Mouse (Mus musculus) layer of hippocampus, postnatal 14 days (tissue): ENCODE measurements at regions not wholly inside any gene's neighbourhood (a gene's known extent, or its start where the extent isn't known, plus 50 kb on each side); places are given as distances from the start of the nearest gene placed in this dataset.
"Not testable (repeated sequence)": the region's sequence is repeated elsewhere in the genome, so short reads cannot be mapped to it uniquely, and the experiment has no call there.

ENCODE experiments used
- DNase-seq, 2 experiments: peaks; one replicate each; pipeline ENCODE4 v3.0.0; 2021 to 2022; ENCODE audit warnings: low spot score in 2 of 2, mixed read lengths in 1 of 2

- no peak for DNase-seq
These were observed 151.0 kb downstream of the Ube2e3 start for GRCm38 (mm10) chr2:79018732-79019423.

GRCm38 (mm10) chr2:79022954-79023353 lies 155.0 kb downstream of the Ube2e3 start:
- no peak for DNase-seq

- no peak for DNase-seq
These were observed 157.8 kb downstream of the Ube2e3 start for GRCm38 (mm10) chr2:79025678-79026077.

GRCm38 (mm10) chr2:79030990-79031389 lies 163.1 kb downstream of the Ube2e3 start:
- no peak for DNase-seq

GRCm38 (mm10) chr2:79036296-79036695 lies 168.4 kb downstream of the Ube2e3 start:
- no peak for DNase-seq

- no peak for DNase-seq
These were observed 170.7 kb downstream of the Ube2e3 start for GRCm38 (mm10) chr2:79038624-79039023.

GRCm38 (mm10) chr2:79044804-79045203 lies 176.9 kb downstream of the Ube2e3 start:
- DNase-seq: not testable (repeated sequence)

GRCm38 (mm10) chr2:79045508-79045907 lies 177.6 kb downstream of the Ube2e3 start:
- DNase-seq: no peak

GRCm38 (mm10) chr2:79048020-79048419 lies 180.1 kb downstream of the Ube2e3 start:
- no peak for DNase-seq

- no peak for DNase-seq
These were observed 181.0 kb downstream of the Ube2e3 start for GRCm38 (mm10) chr2:79048777-79049537.

GRCm38 (mm10) chr2:79050495-79051046 lies 182.6 kb downstream of the Ube2e3 start:
- no peak for DNase-seq

GRCm38 (mm10) chr2:79052226-79052625 lies 184.3 kb downstream of the Ube2e3 start:
- no peak for DNase-seq

GRCm38 (mm10) chr2:79056138-79056537 lies 188.2 kb downstream of the Ube2e3 start:
- no peak for DNase-seq

- DNase-seq: no peak
These were observed 191.4 kb downstream of the Ube2e3 start for GRCm38 (mm10) chr2:79059115-79059943.

- DNase-seq: no peak
These were observed 192.0 kb downstream of the Ube2e3 start for GRCm38 (mm10) chr2:79059944-79060238.

- DNase-seq: no peak
These were observed 192.4 kb downstream of the Ube2e3 start for GRCm38 (mm10) chr2:79060320-79060719.

- DNase-seq: peak in 1 of 2 experiments; percentile 72
These were observed 193.6 kb upstream of the Itga4 start for GRCm38 (mm10) chr2:79061645-79062044.

- peak; percentile 36 to 78 for DNase-seq
These were observed 193.0 kb upstream of the Itga4 start for GRCm38 (mm10) chr2:79062196-79062636.

- DNase-seq: no peak
These were observed 191.6 kb upstream of the Itga4 start for GRCm38 (mm10) chr2:79063641-79064040.

GRCm38 (mm10) chr2:79065321-79065720 lies 189.9 kb upstream of the Itga4 start:
- no peak for DNase-seq

- DNase-seq: no peak
These were observed 179.1 kb upstream of the Itga4 start for GRCm38 (mm10) chr2:79076115-79076514.
